Mouse (Mus musculus) embryonic facial prominence, embryonic 15.5 days (tissue): ENCODE measurements around the gene Lrp6. TPM values are rescaled to one million over a fixed set of nuclear protein-coding genes. Genes with fewer than 3 reads are reported as not detected.

Experiments
- ATAC-seq: fragments of 200-750 bp; cut with Nextera tagmentation; 2 replicates; pipeline ENCODE4 v1.8.0; 2017; ENCODE audit warnings: low read depth, moderate TSS enrichment; ENCODE audit not compliant: insufficient number of reproducible peaks, low FRiP score, low TSS enrichment
- H3K27ac ChIP-seq: fragments of 300-500 bp; sonication (generic); replicated peaks from 2 replicates; pipeline ENCODE4 v1.5.1; 2015; ENCODE audit warnings: mild to moderate bottlenecking, inconsistent platforms
- H3K27me3 ChIP-seq: fragments of 300-500 bp; sonication (generic); 2 replicates; pipeline ENCODE4 v1.6.1; 2015; ENCODE audit warnings: inconsistent platforms
- H3K36me3 ChIP-seq: fragments of 300-500 bp; sonication (generic); 2 replicates; pipeline ENCODE4 v1.6.1; 2015; ENCODE audit warnings: mild to moderate bottlenecking, inconsistent platforms
- H3K4me1 ChIP-seq: fragments of 300-500 bp; sonication (generic); 2 replicates; pipeline ENCODE4 v1.6.1; 2015; ENCODE audit warnings: inconsistent platforms
- H3K4me2 ChIP-seq: fragments of 300-500 bp; sonication (generic); replicated peaks from 2 replicates; pipeline ENCODE4 v1.6.1; 2015; ENCODE audit warnings: mild to moderate bottlenecking, inconsistent platforms
- H3K4me3 ChIP-seq: fragments of 300-500 bp; sonication (generic); replicated peaks from 2 replicates; pipeline ENCODE4 v1.5.1; 2015; ENCODE audit warnings: mild to moderate bottlenecking, inconsistent platforms
- H3K9ac ChIP-seq: fragments of 300-500 bp; sonication (generic); 2 replicates; pipeline ENCODE4 v1.6.1; 2015; ENCODE audit warnings: inconsistent platforms
- H3K9me3 ChIP-seq: fragments of 300-500 bp; sonication (generic); replicated peaks from 2 replicates; pipeline ENCODE4 v1.6.1; 2016; ENCODE audit warnings: inconsistent platforms
- WGBS: fragments of 180-500 bp; shearing (Covaris S2); methylation state at CpG from one replicate; pipeline ENCODE4 v1.1.7; 2015; 5-methylcytosine and 5-hydroxymethylcytosine counted together
- polyA plus RNA-seq: library from polyadenylated mRNA; unstranded; fragments of >200 nt; fragmentation: Nextera tagmentation; extraction: Ambion mirVana; gene quantifications from 2 replicates; pipeline ENCODE4 v1.2.1, GENCODE M21; 2015

Gene Lrp6
- polyA plus RNA-seq, 1 experiment from 2014 or later: 31.1 TPM

DNA sequence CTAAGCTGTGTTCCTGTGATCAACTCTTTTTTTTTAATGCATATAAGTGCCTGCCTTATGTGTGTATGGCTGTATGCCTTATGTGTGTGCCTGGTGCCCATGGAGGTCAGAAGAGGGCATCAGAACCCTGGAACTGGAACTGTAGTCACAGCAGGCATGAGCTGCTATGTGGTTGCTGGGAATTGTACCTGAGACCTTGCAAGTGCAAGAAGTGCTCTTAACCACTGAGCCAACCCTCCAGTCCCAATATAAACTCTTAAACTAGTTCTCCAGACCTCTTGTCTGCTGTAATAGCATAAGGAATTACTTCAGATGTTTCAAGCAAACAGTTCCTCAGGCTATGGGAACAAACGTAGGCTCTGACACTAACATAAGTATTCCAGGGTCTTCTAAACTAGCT lies 16.4 kb downstream of the Lrp6 start:
- Histone ChIP-seq H3K27ac (no peak overlapping the region), H3K36me3 (no peaks in the 10 kb centered on the region), H3K9me3 (no peaks in the 10 kb centered on the region), H3K9ac (no peak overlapping the region), H3K4me1 (peaks cover 7% of the 10 kb centered on the region; the same call in 1 of the 2 replicates), H3K4me2 (no peak overlapping the region), H3K4me3 (no peak overlapping the region), H3K27me3 (no peaks in the 10 kb centered on the region)
- ATAC-seq: no peak
- WGBS: 50% methylated on average over 1 of the region's 1 CpGs

- H3K27me3 ChIP-seq: no peaks in the 10 kb centered on the region
These were observed 21.9 kb downstream of the Lrp6 start for GRCm38 (mm10) chr6:134544843-134545242.

GRCm38 (mm10) chr6:134544093-134544492 lies 22.7 kb downstream of the Lrp6 start:
- no peak overlapping the region for H3K9ac ChIP-seq
- no peak overlapping the region for H3K27ac ChIP-seq
- H3K9me3 ChIP-seq: no peaks in the 10 kb centered on the region
- ATAC-seq: no peak
- H3K4me1 ChIP-seq: peaks cover 20% of the 10 kb centered on the region
- 51% methylated on average over 2 of the region's 2 CpGs for WGBS
- H3K27me3 ChIP-seq: no peaks in the 10 kb centered on the region
- H3K36me3 ChIP-seq: no peaks in the 10 kb centered on the region
- H3K4me3 ChIP-seq: no peak overlapping the region
- no peak overlapping the region for H3K4me2 ChIP-seq

More at GRCm38 (mm10) chr6:134544843-134545242, 21.9 kb downstream of the Lrp6 start:
- H3K4me2 ChIP-seq: no peak overlapping the region
- no peaks in the 10 kb centered on the region for H3K36me3 ChIP-seq
- peaks cover 20% of the 10 kb centered on the region for H3K4me1 ChIP-seq
- no peak overlapping the region for H3K9ac ChIP-seq
- 46% methylated on average over 3 of the region's 3 CpGs for WGBS
- H3K9me3 ChIP-seq: no peaks in the 10 kb centered on the region
- ATAC-seq: no peak
- no peak overlapping the region for H3K27ac ChIP-seq
- H3K4me3 ChIP-seq: no peak overlapping the region

GRCm38 (mm10) chr6:134543607-134544006 lies 23.2 kb downstream of the Lrp6 start:
- ATAC-seq: no peak
- no peaks in the 10 kb centered on the region for H3K27me3 ChIP-seq
- peaks cover 22% of the 10 kb centered on the region for H3K4me1 ChIP-seq
- no peaks in the 10 kb centered on the region for H3K36me3 ChIP-seq
- H3K9me3 ChIP-seq: no peaks in the 10 kb centered on the region
- no peak overlapping the region for H3K4me2 ChIP-seq
- H3K27ac ChIP-seq: no peak overlapping the region
- no peak overlapping the region for H3K9ac ChIP-seq
- no peak overlapping the region for H3K4me3 ChIP-seq

DNA sequence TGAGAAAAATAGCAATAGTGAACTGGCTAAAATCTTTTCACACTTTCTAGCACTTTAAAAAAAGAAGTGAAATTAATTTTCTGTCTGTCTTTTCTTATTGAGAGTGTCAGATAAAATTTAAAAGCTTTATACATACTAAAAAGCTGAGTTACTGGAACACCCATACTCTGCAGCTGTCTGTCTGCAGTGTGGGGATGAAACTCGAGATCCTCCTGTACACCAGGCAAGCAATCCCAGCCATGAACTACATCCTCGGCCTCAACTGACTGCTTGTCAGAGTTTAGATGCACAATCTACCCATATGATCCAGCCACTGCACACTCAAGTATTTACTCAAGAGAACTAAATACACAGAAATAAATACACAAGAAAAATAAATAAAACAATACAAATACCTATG lies 24.4 kb downstream of the Lrp6 start:
- Histone ChIP-seq H3K4me1 (peaks cover 22% of the 10 kb centered on the region), H3K9ac (no peak overlapping the region), H3K27me3 (no peaks in the 10 kb centered on the region), H3K27ac (no peak overlapping the region), H3K36me3 (0 out of 2 replicates have a peak, but pooled peaks cover 1% of the 10 kb centered on the region), H3K4me3 (no peak overlapping the region), H3K4me2 (no peak overlapping the region), H3K9me3 (no peaks in the 10 kb centered on the region)
- WGBS: 55% methylated on average over 2 of the region's 2 CpGs
- no peak for ATAC-seq

DNA sequence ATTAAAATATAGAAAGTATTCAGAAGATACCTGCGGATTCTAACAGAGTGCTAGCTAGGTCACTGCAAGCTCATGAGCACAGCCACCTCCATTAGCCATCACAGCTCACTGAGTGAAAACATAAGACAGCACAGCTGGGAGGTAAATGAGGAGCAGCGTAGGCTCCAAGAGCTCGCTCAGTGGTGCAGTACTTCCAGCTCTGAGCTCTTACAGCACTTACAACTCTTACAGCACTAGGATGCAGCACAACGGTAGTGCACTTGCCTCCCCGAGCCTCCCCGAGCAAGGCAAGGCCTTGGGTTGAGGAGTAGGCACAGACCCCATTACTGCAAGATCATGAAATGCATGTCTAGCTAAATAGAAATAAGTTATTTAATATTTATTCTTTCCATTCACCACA lies 26.6 kb downstream of the Lrp6 start:
- Histone ChIP-seq H3K36me3 (0 out of 2 replicates have a peak, but pooled peaks cover 3% of the 10 kb centered on the region), H3K27ac (no peak overlapping the region), H3K9me3 (no peaks in the 10 kb centered on the region), H3K4me3 (no peak overlapping the region), H3K9ac (no peak overlapping the region), H3K27me3 (no peaks in the 10 kb centered on the region), H3K4me1 (peaks cover 14% of the 10 kb centered on the region), H3K4me2 (no peak overlapping the region)
- 87% methylated on average over 6 of the region's 6 CpGs for WGBS
- no peak for ATAC-seq

GRCm38 (mm10) chr6:134539459-134539858 lies 27.3 kb downstream of the Lrp6 start:
- WGBS: 86% methylated on average over 3 of the region's 3 CpGs
- Histone ChIP-seq H3K4me3 (no peak overlapping the region), H3K27ac (no peak overlapping the region), H3K9me3 (no peaks in the 10 kb centered on the region), H3K9ac (no peak overlapping the region), H3K27me3 (no peaks in the 10 kb centered on the region), H3K36me3 (0 out of 2 replicates have a peak, but pooled peaks cover 3% of the 10 kb centered on the region), H3K4me2 (no peak overlapping the region), H3K4me1 (peaks cover 15% of the 10 kb centered on the region; the same call in 1 of the 2 replicates)
- ATAC-seq: no peak

DNA sequence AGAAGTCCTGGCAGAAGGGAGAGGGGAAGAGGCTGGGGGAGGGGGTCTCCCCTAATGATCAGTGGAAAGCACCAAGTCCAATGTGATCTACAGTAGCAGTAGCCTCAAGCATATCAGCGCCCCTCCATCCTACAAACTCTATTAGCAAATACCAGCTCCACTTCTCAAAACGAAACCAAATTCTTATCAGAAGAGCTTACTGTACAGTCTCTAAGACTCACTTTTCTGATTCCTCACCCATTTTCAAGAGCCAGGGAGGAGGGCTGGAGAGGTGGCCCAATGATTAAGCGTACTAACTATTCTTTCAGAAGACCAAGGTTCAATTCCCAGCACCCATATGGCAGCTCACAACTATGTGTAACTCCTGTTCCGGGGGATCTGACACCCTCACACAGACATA lies 28.0 kb downstream of the Lrp6 start:
- H3K9me3 ChIP-seq: no peaks in the 10 kb centered on the region
- ATAC-seq: no peak
- H3K4me1 ChIP-seq: peaks cover 14% of the 10 kb centered on the region; the same call in 1 of the 2 replicates
- H3K4me3 ChIP-seq: no peak overlapping the region
- no peak overlapping the region for H3K4me2 ChIP-seq
- H3K27ac ChIP-seq: no peak overlapping the region
- 87% methylated on average over 4 of the region's 4 CpGs for WGBS
- no peak overlapping the region for H3K9ac ChIP-seq
- 0 out of 2 replicates have a peak, but pooled peaks cover 3% of the 10 kb centered on the region for H3K36me3 ChIP-seq
- no peaks in the 10 kb centered on the region for H3K27me3 ChIP-seq

DNA sequence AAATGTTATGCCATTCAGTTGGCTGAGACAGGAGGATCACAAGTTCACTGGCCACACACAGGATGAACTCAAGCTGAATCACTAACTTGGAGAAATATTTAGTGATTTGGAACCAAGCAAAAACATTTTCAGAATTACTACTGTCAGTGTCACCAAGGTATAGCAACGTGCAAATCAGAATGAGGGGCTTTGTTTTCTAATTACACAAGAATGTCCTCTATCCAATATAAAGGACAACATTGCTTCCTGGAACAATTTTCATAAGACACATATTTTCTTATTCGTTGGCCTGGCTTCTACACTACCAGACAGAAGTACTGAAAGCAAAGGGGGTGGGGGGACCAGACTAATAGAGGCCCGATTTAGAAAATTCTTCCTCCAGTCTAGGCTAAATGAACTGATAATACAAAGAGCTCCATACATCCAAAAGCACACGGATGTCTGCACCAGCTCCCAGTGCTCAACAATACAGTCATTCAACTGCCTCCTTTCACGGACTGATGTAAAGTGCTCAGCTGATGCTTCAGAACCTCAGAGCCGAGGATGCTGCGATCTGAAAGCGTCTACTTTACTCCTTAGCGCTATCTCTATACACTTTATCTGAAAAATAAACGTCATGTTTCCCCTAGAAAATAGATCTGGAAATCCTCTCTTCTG lies 29.2 kb downstream of the Lrp6 start:
- Histone ChIP-seq H3K9ac (no peak overlapping the region), H3K9me3 (no peaks in the 10 kb centered on the region), H3K27me3 (no peaks in the 10 kb centered on the region), H3K4me3 (no peak overlapping the region), H3K4me2 (no peak overlapping the region), H3K4me1 (peaks cover 15% of the 10 kb centered on the region; the same call in 1 of the 2 replicates), H3K36me3 (0 out of 2 replicates have a peak, but pooled peaks cover 3% of the 10 kb centered on the region), H3K27ac (no peak overlapping the region)
- WGBS: 50% methylated on average over 10 of the region's 10 CpGs
- no peak for ATAC-seq

DNA sequence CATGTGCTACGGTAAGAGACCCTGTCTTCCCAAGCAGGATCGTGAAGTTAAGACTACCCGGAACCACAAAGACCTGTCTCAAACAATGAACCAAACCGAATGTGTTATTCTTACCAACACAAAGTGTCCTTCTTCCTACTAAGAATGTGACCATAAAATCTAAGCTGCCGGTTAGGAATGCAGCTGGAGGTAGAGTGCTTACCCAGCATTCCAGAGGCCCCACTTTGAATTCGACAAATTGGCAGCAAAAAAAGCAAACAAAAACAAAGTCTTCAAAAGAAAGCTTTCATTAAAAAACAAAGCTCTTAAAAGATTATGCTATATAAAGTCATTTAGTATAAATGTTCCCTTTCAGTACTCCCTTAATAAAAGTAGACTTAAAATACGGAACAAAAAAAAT lies 31.6 kb downstream of the Lrp6 start:
- 61% methylated on average over 7 of the region's 7 CpGs for WGBS
- no peak overlapping the region for H3K27ac ChIP-seq

DNA sequence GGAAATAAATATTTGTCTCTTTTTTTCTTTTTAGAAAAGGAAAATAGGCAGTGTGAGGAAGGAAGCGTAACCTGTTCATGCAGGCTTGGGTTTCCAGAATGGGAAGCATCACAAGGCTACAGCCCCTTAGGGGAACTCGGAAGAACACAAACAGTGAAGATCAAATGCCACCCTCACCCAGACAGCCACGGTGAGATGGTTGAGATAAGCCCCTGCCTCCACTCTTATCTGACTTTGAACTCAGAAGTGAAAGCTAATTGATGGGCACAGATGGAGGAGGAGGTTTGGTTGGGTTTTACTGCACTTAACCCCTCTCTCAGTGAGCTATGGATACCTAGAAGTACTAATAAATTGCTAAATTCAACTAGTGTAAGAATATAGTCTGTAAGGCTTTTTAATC lies 33.7 kb downstream of the Lrp6 start:
- Histone ChIP-seq H3K36me3 (0 out of 2 replicates have a peak, but pooled peaks cover 7% of the 10 kb centered on the region), H3K27me3 (no peaks in the 10 kb centered on the region), H3K9me3 (no peaks in the 10 kb centered on the region), H3K4me3 (no peak overlapping the region), H3K9ac (no peak overlapping the region), H3K4me2 (no peak overlapping the region), H3K27ac (no peak overlapping the region), H3K4me1 (peaks cover 26% of the 10 kb centered on the region)
- 61% methylated on average over 3 of the region's 3 CpGs for WGBS
- no peak for ATAC-seq

More for the DNA sequence above, 31.6 kb downstream of the Lrp6 start:
- Histone ChIP-seq H3K4me1 (peaks cover 15% of the 10 kb centered on the region; the same call in 1 of the 2 replicates), H3K27me3 (no peaks in the 10 kb centered on the region), H3K4me2 (no peak overlapping the region), H3K4me3 (no peak overlapping the region), H3K9me3 (no peaks in the 10 kb centered on the region), H3K9ac (no peak overlapping the region), H3K36me3 (0 out of 2 replicates have a peak, but pooled peaks cover 7% of the 10 kb centered on the region)
- ATAC-seq: no peak

GRCm38 (mm10) chr6:134531950-134532349 lies 34.8 kb downstream of the Lrp6 start:
- no peak for ATAC-seq
- no peaks in the 10 kb centered on the region for H3K27me3 ChIP-seq
- 62% methylated on average over 1 of the region's 1 CpGs for WGBS

More at GRCm38 (mm10) chr6:134531950-134532349, 34.8 kb downstream of the Lrp6 start:
- Histone ChIP-seq H3K4me2 (no peak overlapping the region), H3K4me3 (no peak overlapping the region), H3K27ac (no peak overlapping the region), H3K9ac (no peak overlapping the region), H3K4me1 (peaks cover 37% of the 10 kb centered on the region), H3K36me3 (0 out of 2 replicates have a peak, but pooled peaks cover 4% of the 10 kb centered on the region), H3K9me3 (no peaks in the 10 kb centered on the region)
